Mouse (Mus musculus) neural tube, embryonic 11.5 days (tissue): ENCODE measurements at regions not wholly inside any gene's neighbourhood (a gene's known extent, or its start where the extent isn't known, plus 50 kb on each side); places are given as distances from the start of the nearest gene placed in this dataset.
A peak's percentile ranks its signal among the peaks of the same experiment; 100 is the strongest.
"Not testable (repeated sequence)": the region's sequence is repeated elsewhere in the genome, so short reads cannot be mapped to it uniquely, and the experiment has no call there.

Experiments used
- ATAC-seq: fragments of 200-750 bp; cut with Nextera tagmentation; 2 replicates; pipeline ENCODE4 v1.8.0; 2017; ENCODE audit warnings: moderate number of reproducible peaks, mild to moderate bottlenecking, moderate TSS enrichment, moderate library complexity; ENCODE audit not compliant: insufficient read depth, low FRiP score, low TSS enrichment
- DNase-seq: peaks from one replicate; pipeline ENCODE4 v3.0.0-alpha.2; 2015; ENCODE audit warnings: low spot score
- H3K27ac ChIP-seq: fragments of 300-500 bp; sonication (generic); 2 replicates; pipeline ENCODE4 v1.5.1; 2014; ENCODE audit warnings: low read depth, mild to moderate bottlenecking, low read length
- H3K27me3 ChIP-seq: fragments of 300-500 bp; sonication (generic); 2 replicates; pipeline ENCODE4 v1.6.1; 2014; ENCODE audit warnings: mild to moderate bottlenecking, low read length, mixed read lengths; ENCODE audit not compliant: control insufficient read depth, insufficient read depth
- H3K36me3 ChIP-seq: fragments of 300-500 bp; sonication (generic); 2 replicates; pipeline ENCODE4 v1.6.1; 2014; ENCODE audit warnings: mild to moderate bottlenecking, low read length, moderate library complexity, mixed read lengths; ENCODE audit not compliant: control insufficient read depth, insufficient read depth
- H3K4me1 ChIP-seq: fragments of 300-500 bp; sonication (generic); 2 replicates; pipeline ENCODE4 v1.6.1; 2014; ENCODE audit warnings: low read length, mixed read lengths; ENCODE audit not compliant: control insufficient read depth, insufficient read depth
- H3K4me2 ChIP-seq: fragments of 300-500 bp; sonication (generic); 2 replicates; pipeline ENCODE4 v1.6.1; 2014; ENCODE audit warnings: low read depth, mild to moderate bottlenecking, moderate library complexity
- H3K4me3 ChIP-seq: fragments of 300-500 bp; sonication (generic); 2 replicates; pipeline ENCODE4 v1.5.1; 2014; ENCODE audit warnings: low read depth, low read length
- H3K9ac ChIP-seq: fragments of 300-500 bp; sonication (generic); 2 replicates; pipeline ENCODE4 v1.6.1; 2014; ENCODE audit warnings: mild to moderate bottlenecking, low read length
- H3K9me3 ChIP-seq: fragments of 300-500 bp; sonication (generic); 2 replicates; pipeline ENCODE4 v1.6.1; 2016; ENCODE audit warnings: low read length; ENCODE audit not compliant: control insufficient read depth
- WGBS: fragments of 180-500 bp; shearing (Covaris S2); extraction: QIAGEN DNeasy Blood & Tissue Kit; methylation state at CpG from one replicate; pipeline ENCODE4 v1.1.7; 2014; 5-methylcytosine and 5-hydroxymethylcytosine counted together

GRCm38 (mm10) chr17:13487291-13488215, 133.2 kb downstream of the Tcp10c start:
- Histone ChIP-seq H3K36me3 (no peaks in the 10 kb centered on the region), H3K4me2 (no peak overlapping the region), H3K27me3 (no peaks in the 10 kb centered on the region), H3K4me3 (no peak overlapping the region), H3K9ac (no peak overlapping the region), H3K4me1 (no peaks in the 10 kb centered on the region), H3K9me3 (no peaks in the 10 kb centered on the region), H3K27ac (no peak overlapping the region)
- 74% methylated on average over 10 of the region's 10 CpGs for WGBS
- no peak for ATAC-seq
- no peak for DNase-seq

GRCm38 (mm10) chr17:13488608-13489324, 134.4 kb downstream of the Tcp10c start:
- Histone ChIP-seq H3K4me3 (no peak overlapping the region), H3K4me2 (no peak overlapping the region), H3K9ac (no peak overlapping the region), H3K27me3 (no peaks in the 10 kb centered on the region), H3K36me3 (no peaks in the 10 kb centered on the region), H3K9me3 (no peaks in the 10 kb centered on the region), H3K27ac (no peak overlapping the region), H3K4me1 (no peaks in the 10 kb centered on the region)
- 84% methylated on average over 9 of the region's 9 CpGs for WGBS
- ATAC-seq (no peak), DNase-seq (no peak)

DNA sequence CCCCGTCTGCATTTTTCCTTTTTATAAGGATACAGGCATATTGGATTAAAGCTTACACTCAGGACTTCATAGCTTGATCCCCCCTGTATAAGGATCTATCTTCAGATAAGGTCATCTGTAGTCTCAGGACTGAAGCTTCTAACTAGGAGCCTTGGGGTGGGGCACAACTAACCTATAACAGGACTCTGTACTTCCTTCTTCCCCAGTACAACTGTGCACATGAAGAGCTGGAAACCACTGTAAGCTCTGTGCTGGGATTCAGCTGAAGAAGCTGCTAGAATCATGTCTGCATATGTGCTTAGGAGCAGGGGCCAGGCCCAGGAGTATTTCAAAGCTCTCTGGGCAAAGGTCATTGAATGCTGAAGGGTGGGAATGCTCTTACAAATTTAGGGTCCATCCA, 137.9 kb downstream of the Tcp10c start:
- not testable (repeated sequence) for ATAC-seq, H3K9me3 ChIP-seq, H3K4me1 ChIP-seq, H3K27me3 ChIP-seq, H3K9ac ChIP-seq, H3K36me3 ChIP-seq, H3K4me3 ChIP-seq, H3K27ac ChIP-seq, DNase-seq, H3K4me2 ChIP-seq
- WGBS, result 92% methylated on average over 1 of the region's 1 CpGs

- not testable (repeated sequence) for H3K36me3 ChIP-seq, H3K9ac ChIP-seq, H3K27me3 ChIP-seq, H3K27ac ChIP-seq, H3K4me1 ChIP-seq, H3K9me3 ChIP-seq, ATAC-seq, H3K4me3 ChIP-seq, DNase-seq, H3K4me2 ChIP-seq
- 68% methylated on average over 3 of the region's 7 CpGs for WGBS
These were observed 138.4 kb downstream of the Tcp10c start for GRCm38 (mm10) chr17:13492649-13493277.

DNA sequence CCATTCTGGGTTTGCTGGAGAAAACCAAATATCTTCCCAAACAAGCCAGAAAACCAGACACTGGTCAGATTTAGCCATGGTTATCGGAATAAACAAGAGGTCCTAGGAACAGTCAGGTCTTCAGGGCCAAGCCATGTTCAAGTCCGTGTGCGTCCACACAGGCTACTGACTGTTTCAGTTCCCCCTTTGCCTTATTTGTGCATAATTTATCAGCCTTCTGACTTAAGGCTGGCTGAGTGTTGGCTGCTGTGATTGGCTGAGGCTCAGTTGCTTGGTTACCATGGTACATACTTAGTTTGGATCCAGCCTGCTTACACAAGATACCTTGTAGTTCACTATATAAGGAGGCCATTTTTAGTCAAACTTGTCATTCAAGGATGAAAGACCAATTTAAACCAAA, 139.5 kb downstream of the Tcp10c start:
- not testable (repeated sequence) for H3K4me3 ChIP-seq, DNase-seq, H3K9me3 ChIP-seq, H3K36me3 ChIP-seq, H3K27ac ChIP-seq, H3K27me3 ChIP-seq, H3K4me2 ChIP-seq, ATAC-seq, H3K9ac ChIP-seq, H3K4me1 ChIP-seq
- WGBS, result 91% methylated on average over 3 of the region's 3 CpGs

GRCm38 (mm10) chr17:13494475-13494874, 140.1 kb downstream of the Tcp10c start:
- H3K36me3 ChIP-seq, H3K4me1 ChIP-seq, H3K27ac ChIP-seq, H3K4me2 ChIP-seq, H3K9ac ChIP-seq, H3K9me3 ChIP-seq, H3K27me3 ChIP-seq, H3K4me3 ChIP-seq, ATAC-seq, DNase-seq: not testable (repeated sequence)
- WGBS, result no CpG with 5 or more reads among the region's 1 CpGs

- H3K4me3 ChIP-seq, H3K9ac ChIP-seq, ATAC-seq, H3K4me2 ChIP-seq, DNase-seq, H3K27ac ChIP-seq, H3K9me3 ChIP-seq, H3K36me3 ChIP-seq, H3K4me1 ChIP-seq, H3K27me3 ChIP-seq: not testable (repeated sequence)
- WGBS, result 84% methylated on average over 1 of the region's 1 CpGs
These were observed 150.0 kb downstream of the Tcp10c start for GRCm38 (mm10) chr17:13504365-13504764.

DNA sequence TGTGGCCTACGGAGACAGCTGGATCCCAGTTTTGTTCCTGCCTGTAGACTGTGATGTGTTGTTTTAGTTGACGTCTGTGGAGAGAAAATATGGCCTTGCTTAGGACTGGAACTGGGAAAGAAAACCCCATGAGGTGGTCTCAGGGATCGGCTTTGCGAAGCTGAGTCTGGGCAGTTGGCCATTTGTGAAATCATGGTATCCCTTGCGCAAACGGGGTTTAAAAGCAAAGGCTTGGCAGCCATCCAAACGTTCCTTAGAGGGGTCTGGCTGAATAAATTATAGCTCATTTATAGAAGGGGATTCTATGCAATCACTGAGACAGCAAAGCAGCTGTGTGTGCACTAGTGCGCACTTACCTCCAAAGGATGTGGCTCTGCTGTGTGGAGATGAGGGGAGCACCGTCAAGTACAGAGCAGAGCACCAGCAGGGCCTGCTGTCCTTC, 150.5 kb downstream of the Tcp10c start:
- not testable (repeated sequence) for H3K4me3 ChIP-seq, H3K4me2 ChIP-seq, H3K4me1 ChIP-seq, H3K9me3 ChIP-seq, H3K36me3 ChIP-seq, H3K27me3 ChIP-seq, H3K27ac ChIP-seq, H3K9ac ChIP-seq
- peak; percentile 54 for DNase-seq
- 53% methylated on average over 8 of the region's 9 CpGs for WGBS
- ATAC-seq, result peak; percentile 89
